Comparison of ENCODE assay signal across 9 mouse cellular contexts in genomic region chr5:140794753-140795152, GRCm38 (mm10). TPM values are rescaled to one million over a fixed set of nuclear protein-coding genes. Genes with fewer than 3 reads are reported as not detected.
A peak's percentile ranks its signal among the peaks of the same experiment; 100 is the strongest.
DNase-seq lines count a peak whose midpoint lies in the region; ATAC-seq and TF ChIP-seq lines count a peak whose summit lies in the region.
"Had no signal": no experiment of that assay in that cellular context is flagged by ENCODE, and none has a peak within 500 bp of the region (broad histone marks: within the 10 kb centered on the region; RNA-seq: fewer than 3 reads in every experiment).

No protein-coding gene starts in this region.

- no peak for TF ChIP-seq RAD21 in MEL (IDR thresholded peaks at IDR 0.05; ENCODE audit: low read depth, low read length)

- H3K9ac ChIP-seq in MEL (ENCODE audit: control insufficient read depth, low read depth, low read length, poor library complexity, severe bottlenecking): peak overlapping the region; percentile 13; the same call in 1 of the 2 replicates
- peak overlapping the region; percentile 28; the same call in 1 of the 2 replicates for H3K9ac ChIP-seq in heart, embryonic 14.5 days (ENCODE audit: low read length)
- H3K9ac ChIP-seq in limb, embryonic 15.5 days: no peak overlapping the region

- H3K27me3 ChIP-seq in G1E (ENCODE audit: insufficient read depth, low read length) (no peaks in the 10 kb centered on the region), MEL (ENCODE audit: control insufficient read depth in 1 of 2, insufficient read depth in 2 of 2, low read length in 2 of 2) (no peaks in the 10 kb centered on the region)
- no peaks in the 10 kb centered on the region for H3K27me3 ChIP-seq in heart, embryonic 14.5 days (ENCODE audit: control insufficient read depth, insufficient read depth, low read length)
- no peaks in the 10 kb centered on the region for H3K27me3 ChIP-seq in limb, embryonic 15.5 days

- peaks cover 78% of the 10 kb centered on the region for H3K4me1 ChIP-seq in G1E (ENCODE audit: insufficient read depth, low read depth, low read length)
- peaks cover 42 to 48% of the 10 kb centered on the region in 2 experiments for H3K4me1 ChIP-seq in MEL (ENCODE audit: control insufficient read depth in 1 of 2, insufficient read depth in 2 of 2, low read length in 2 of 2)
- H3K4me1 ChIP-seq in heart, embryonic 14.5 days (ENCODE audit: control insufficient read depth in 2 of 2, insufficient read depth in 2 of 2, low read length in 2 of 2): peaks cover 47 to 85% of the 10 kb centered on the region in 2 experiments
- peaks cover 64% of the 10 kb centered on the region for H3K4me1 ChIP-seq in limb, embryonic 15.5 days

- DNase-seq in G1E (ENCODE audit: low spot score) (no peak), MEL (ENCODE audit: low read depth, low spot score) (no peak)
- DNase-seq in adrenal gland, postnatal 25 days: no peak
- DNase-seq in urinary bladder, adult 2 months (ENCODE audit: low spot score): no peak
- no peak for DNase-seq in left cerebral cortex, adult 9 months (ENCODE audit: low spot score in 2 of 2)
- DNase-seq: kidney, adult 2 months; retina, postnatal 1 day had no signal

- no peak for TF ChIP-seq EP300 in MEL (IDR thresholded peaks at IDR 0.05; ENCODE audit: low read depth in 1 of 2, low read length in 2 of 2)

- H3K4me2 ChIP-seq in heart, embryonic 14.5 days (ENCODE audit: low read length): peak overlapping the region; percentile 18; the same call in 1 of the 2 replicates
- H3K4me2 ChIP-seq in limb, embryonic 15.5 days: no peak overlapping the region

- no peak overlapping the region; the same call in 1 of the 2 replicates for H3K4me3 ChIP-seq in G1E (ENCODE audit: low read depth, low read length)
- no peak overlapping the region for H3K4me3 ChIP-seq in MEL (ENCODE audit: control insufficient read depth in 1 of 2, insufficient read depth in 1 of 2, low read depth in 2 of 2, low read length in 2 of 2)
- H3K4me3 ChIP-seq in heart, embryonic 14.5 days (ENCODE audit: control insufficient read depth in 1 of 2, insufficient read depth in 1 of 2, low read depth in 1 of 2, low read length in 2 of 2): no peak overlapping the region
- no peak overlapping the region for H3K4me3 ChIP-seq in limb, embryonic 15.5 days

- H3K79me2 ChIP-seq in MEL (ENCODE audit: control insufficient read depth, insufficient read depth, low read length, poor library complexity): no peaks in the 10 kb centered on the region; the same call in 1 of the 2 replicates

- 14% methylated on average over 3 of the region's 3 CpGs for WGBS in heart, embryonic 14.5 days
- 21% methylated on average over 3 of the region's 3 CpGs for WGBS in limb, embryonic 15.5 days

- no peak; a peak in 1 of 4 replicates for TF ChIP-seq POLR2A in MEL (IDR thresholded peaks at IDR 0.05; ENCODE audit: control insufficient read depth in 1 of 2, insufficient read depth in 1 of 2, low read depth in 1 of 2, low read length in 2 of 2, poor library complexity in 1 of 2)

- H3K36me3 ChIP-seq in G1E (replicated peaks): peaks cover 24% of the 10 kb centered on the region
- peaks cover 0 to 48% of the 10 kb centered on the region in 2 experiments; a peak in 2 of 4 replicates for H3K36me3 ChIP-seq in MEL (ENCODE audit: control insufficient read depth in 1 of 2, insufficient read depth in 2 of 2, low read length in 2 of 2)
- H3K36me3 ChIP-seq in heart, embryonic 14.5 days (ENCODE audit: control insufficient read depth, insufficient read depth, low read length): no peaks in the 10 kb centered on the region
- no peaks in the 10 kb centered on the region for H3K36me3 ChIP-seq in limb, embryonic 15.5 days

- TF ChIP-seq CTCF in G1E (IDR thresholded peaks at IDR 0.05; ENCODE audit: low read depth, low read length): no peak
- no peak for TF ChIP-seq CTCF in MEL (IDR thresholded peaks at IDR 0.05 in 2 of 3, conservative IDR thresholded peaks at IDR 0.05 in 1 of 3; ENCODE audit: control insufficient read depth in 1 of 3, insufficient read depth in 1 of 3, low read depth in 2 of 3, low read length in 3 of 3, poor library complexity in 1 of 3, severe bottlenecking in 1 of 3)

- peak; percentile 15; the same call in 1 of the 2 replicates for ATAC-seq in G1E (ENCODE audit: extremely low read depth, insufficient number of reproducible peaks, low FRiP score, poor library complexity, severe bottlenecking)
- 0 out of 2 replicates have a peak, but pooled peaks have one; percentile 29 for ATAC-seq in heart, embryonic 14.5 days (ENCODE audit: insufficient number of reproducible peaks, insufficient read depth, low FRiP score, low read depth)
- ATAC-seq in limb, embryonic 15.5 days (ENCODE audit: insufficient number of reproducible peaks, low FRiP score, low TSS enrichment, low read depth): peak; percentile 59

- peak overlapping the region; percentile 64 for H3K27ac ChIP-seq in MEL (ENCODE audit: control insufficient read depth, low read depth, low read length)
- H3K27ac ChIP-seq in heart, embryonic 14.5 days (replicated peaks in 1 of 2; ENCODE audit: control insufficient read depth in 1 of 2, insufficient read depth in 1 of 2, low read depth in 2 of 2, low read length in 2 of 2): peak overlapping the region; percentile 80 to 81
- H3K27ac ChIP-seq in limb, embryonic 15.5 days: peak overlapping the region; percentile 85

- H3K9me3 ChIP-seq in G1E (replicated peaks): no peaks in the 10 kb centered on the region
- no peaks in the 10 kb centered on the region for H3K9me3 ChIP-seq in MEL (replicated peaks; ENCODE audit: insufficient read depth, low read length)
- no peaks in the 10 kb centered on the region for H3K9me3 ChIP-seq in heart, embryonic 14.5 days (ENCODE audit: control insufficient read depth, low read length)
- no peaks in the 10 kb centered on the region for H3K9me3 ChIP-seq in limb, embryonic 15.5 days

TF ChIP-seq in MEL, 35 proteins besides CTCF, POLR2A, EP300 and RAD21:
- no peak for TF ChIP-seq MAZ (IDR thresholded peaks at IDR 0.05; ENCODE audit: low read depth, low read length)
- no peak for TF ChIP-seq MAX (IDR thresholded peaks at IDR 0.05; ENCODE audit: low read length)
- TF ChIP-seq E2F4 (IDR thresholded peaks at IDR 0.05; ENCODE audit: borderline replicate concordance, low read depth, low read length): no peak
- no peak for TF ChIP-seq ZKSCAN1 (IDR thresholded peaks at IDR 0.05; ENCODE audit: low read depth, low read length)
- no peak for TF ChIP-seq SIN3A (IDR thresholded peaks at IDR 0.05; ENCODE audit: low read length)
- no peak for TF ChIP-seq NRF1 (IDR thresholded peaks at IDR 0.05; ENCODE audit: insufficient read depth, low read depth, low read length, poor library complexity, severe bottlenecking)
- TF ChIP-seq JUND (IDR thresholded peaks at IDR 0.05; ENCODE audit: low read depth, low read length): no peak
- no peak for TF ChIP-seq POLR2AphosphoS2 (IDR thresholded peaks at IDR 0.05; ENCODE audit: low read length)
- TF ChIP-seq MAFK (IDR thresholded peaks at IDR 0.05; ENCODE audit: borderline replicate concordance, low read depth, low read length): no peak
- TF ChIP-seq MYB (IDR thresholded peaks at IDR 0.05; ENCODE audit: low read depth, low read length): no peak
- no peak for TF ChIP-seq HCFC1 (IDR thresholded peaks at IDR 0.05; ENCODE audit: low read depth, low read length)
- TF ChIP-seq MEF2A (IDR thresholded peaks at IDR 0.05; ENCODE audit: extremely low read depth, insufficient replicate concordance, low read depth, low read length, poor library complexity, severe bottlenecking): no peak

RNA-seq across cellular contexts. Expression of gene Gna12, which starts 35.5 kb away (rescaled TPM):
- total RNA-seq in G1E (2014; fragmentation: Nextera tagmentation): 40.9 and 66.7 TPM in 2 replicates
- 22.2 and 22.4 TPM in 2 replicates for total RNA-seq in G1E (2017)
- 53.1 and 54.5 TPM in 2 replicates for polyA plus RNA-seq in G1E (2012)
- total RNA-seq in MEL (2012; rRNA removed): 36.7 and 46.0 TPM in 2 replicates
- 10 to 100 TPM in 1 of 2 experiments, not detected in 1; 55.2 TPM for polyA plus RNA-seq in MEL (2012; ENCODE audit: insufficient read depth in 1 of 2, insufficient read length in 2 of 2, low read depth in 1 of 2, low replicate concordance in 2 of 2, missing spikeins in 1 of 2)
- 46.4 and 53.8 TPM in 2 replicates for polyA plus RNA-seq in heart, embryonic 14.5 days (2014; fragmentation: Nextera tagmentation; extraction: Ambion mirVana)
- 19.1 and 24.3 TPM in 2 replicates for polyA plus RNA-seq in limb, embryonic 15.5 days (2015; fragmentation: Nextera tagmentation; extraction: Ambion mirVana)
- 129 and 166 TPM in 2 replicates for total RNA-seq in adrenal gland, postnatal 25 days (2021)
- 46.5 and 67.5 TPM in 2 replicates for polyA plus RNA-seq in urinary bladder, adult 2 months (2012; rRNA removed)
